Mouse (Mus musculus): Measurements from ENCODE around the gene Ankrd9.

DNA sequence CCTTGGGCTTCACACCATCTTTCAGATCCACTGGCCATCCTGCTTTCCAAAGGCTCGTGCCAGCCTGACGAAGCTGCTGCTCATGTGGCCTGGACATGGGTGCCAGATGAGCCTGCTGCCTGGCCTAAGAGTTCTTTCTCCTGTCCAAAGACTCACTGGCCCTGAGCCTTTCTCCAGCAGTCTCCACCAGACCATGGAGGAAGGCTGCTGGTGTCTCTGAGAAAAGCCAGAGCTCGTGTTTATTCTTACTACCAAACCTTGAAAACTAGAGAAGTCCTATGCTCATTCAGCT lies 30.0 kb downstream of the Ankrd9 start:
- TF ChIP-seq CTCF (IDR thresholded peaks at IDR 0.05; ENCODE audit: extremely low read depth, insufficient read depth, low read length), result no peak
- no peak for TF ChIP-seq POLR2A (IDR thresholded peaks at IDR 0.05; ENCODE audit: extremely low read depth, insufficient read depth, low read length)

All from cortical plate, adult 2 months (tissue).